Mouse (Mus musculus) cortical plate, adult 2 months (tissue): ENCODE results near the gene Nek8. TPM values are rescaled to one million over a fixed set of nuclear protein-coding genes. Genes with fewer than 3 reads are reported as not detected.

Source experiments
- H3K27ac ChIP-seq: fragments of 200-500 bp; 2 replicates; pipeline ENCODE4 v1.5.1; 2012; ENCODE audit warnings: low read length, control low read depth, inconsistent platforms; ENCODE audit not compliant: insufficient read depth
- H3K4me1 ChIP-seq: fragments of 200-500 bp; 2 replicates; pipeline ENCODE4 v1.6.1; 2011; ENCODE audit warnings: low read length; ENCODE audit not compliant: control insufficient read depth, insufficient read depth
- H3K4me3 ChIP-seq: fragments of 200-500 bp; 2 replicates; pipeline ENCODE4 v1.5.1; 2011; ENCODE audit warnings: mild to moderate bottlenecking, low read length, control low read depth; ENCODE audit not compliant: insufficient read depth
- CTCF ChIP-seq: fragments of 200-500 bp; IDR thresholded peaks from 2 replicates; pipeline ENCODE4 v1.5.1; 2011; ENCODE audit warnings: mild to moderate bottlenecking, control low read depth, low read length; ENCODE audit not compliant: insufficient read depth; ENCODE audit errors: extremely low read depth
- POLR2A ChIP-seq: fragments of 200-500 bp; IDR thresholded peaks from 2 replicates; pipeline ENCODE4 v1.6.1; 2011; ENCODE audit warnings: mild to moderate bottlenecking, low read length, control low read depth; ENCODE audit not compliant: insufficient read depth; ENCODE audit errors: extremely low read depth
- polyA plus RNA-seq: library from polyadenylated mRNA; depleted of rRNA; stranded (reverse); fragments of >200 nt; gene quantifications from 2 replicates; pipeline ENCODE4 v1.2.3, GENCODE M21; 2012

Nek8 gene
- polyA plus RNA-seq, 1 experiment: 6.2 TPM

GRCm38 (mm10) chr11:78177437-78177836 is 962 bp upstream of the Nek8 start:
- Histone ChIP-seq H3K27ac (no peak overlapping the region), H3K4me1 (0 out of 2 replicates have a peak, but pooled peaks cover 2% of the 10 kb centered on the region), H3K4me3 (peak overlapping the region; percentile 26; the same call in 1 of the 2 replicates)
- TF ChIP-seq POLR2A: no peak
- no peak for TF ChIP-seq CTCF

DNA sequence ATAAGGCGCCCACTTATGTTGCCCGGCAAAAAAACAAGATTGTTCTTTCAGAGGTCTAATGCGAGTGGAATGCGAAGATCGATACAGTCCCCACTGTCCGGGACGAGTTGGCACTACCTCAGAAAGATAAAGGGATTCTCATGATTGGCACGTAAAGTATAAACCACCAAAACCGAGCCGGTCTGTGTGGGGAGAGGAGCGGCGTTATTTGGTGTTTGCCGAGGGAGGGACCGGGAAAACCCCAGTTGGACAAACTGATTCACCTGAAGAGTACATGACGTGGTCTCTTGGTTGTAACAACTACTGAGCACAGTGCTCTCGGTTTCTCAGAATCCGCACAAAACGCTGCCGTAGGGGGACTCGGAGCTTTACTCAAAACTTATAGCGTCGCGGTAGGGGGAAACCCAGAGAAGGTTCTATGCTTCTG is 443 bp upstream of the Nek8 start:
- H3K4me3 ChIP-seq: peak overlapping the region; percentile 67
- TF ChIP-seq CTCF (no peak), POLR2A (no peak)
- 0 out of 2 replicates have a peak, but pooled peaks cover 2% of the 10 kb centered on the region for H3K4me1 ChIP-seq
- H3K27ac ChIP-seq: no peak overlapping the region

DNA sequence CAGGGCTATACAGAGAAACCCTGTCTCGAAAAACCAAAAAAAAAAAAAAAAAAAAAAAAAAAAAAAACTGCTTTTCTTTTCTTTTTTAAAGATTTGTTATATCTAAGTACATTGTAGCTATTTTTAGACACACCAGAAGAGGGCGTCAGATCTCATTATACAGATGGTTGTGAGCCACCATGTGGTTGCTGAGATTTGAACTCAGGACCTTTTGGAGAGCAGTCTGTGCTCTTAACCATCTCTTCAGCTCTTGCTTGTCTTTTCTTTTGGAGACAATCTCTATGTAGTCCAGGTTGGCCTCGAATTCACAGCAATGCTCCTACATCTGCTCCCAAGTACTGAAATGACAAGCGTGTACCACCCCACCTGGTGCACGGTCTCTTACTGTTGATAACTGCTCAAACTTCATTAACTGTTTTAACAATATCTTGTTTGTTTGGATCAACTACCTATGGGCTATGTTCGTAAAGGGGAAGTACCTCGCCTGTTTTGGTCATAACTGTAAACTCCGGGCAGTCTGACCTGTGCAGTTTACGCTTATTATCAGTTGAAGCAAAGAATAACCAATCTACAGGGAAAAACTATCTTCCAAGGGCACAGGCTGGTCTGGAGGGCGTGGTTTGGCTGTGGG is 589 bp downstream of the Nek8 start:
- H3K27ac ChIP-seq: no peak overlapping the region
- peak overlapping the region; percentile 67 for H3K4me3 ChIP-seq
- TF ChIP-seq CTCF (no peak), POLR2A (no peak)
- H3K4me1 ChIP-seq: 0 out of 2 replicates have a peak, but pooled peaks cover 2% of the 10 kb centered on the region

DNA sequence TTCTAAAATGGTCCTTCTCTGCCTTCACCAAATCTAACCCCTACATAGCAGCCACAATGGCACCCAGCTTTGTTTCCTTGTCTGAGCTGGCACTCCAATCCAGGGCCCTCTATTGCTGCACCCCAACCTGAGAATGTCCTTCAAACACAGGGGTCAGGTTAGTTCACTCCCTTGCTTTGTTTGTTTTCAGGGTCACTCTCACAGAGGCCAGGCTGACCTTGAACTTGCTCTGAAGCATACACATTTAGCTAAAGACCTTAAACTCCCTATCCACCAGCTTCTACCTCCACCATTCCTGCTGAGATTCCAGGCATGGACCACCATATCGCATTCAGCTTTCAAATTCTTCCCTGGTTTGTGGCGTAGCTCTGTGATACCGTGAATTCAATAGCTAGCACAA is 2.0 kb downstream of the Nek8 start:
- H3K4me1 ChIP-seq: 0 out of 2 replicates have a peak, but pooled peaks cover 2% of the 10 kb centered on the region

DNA sequence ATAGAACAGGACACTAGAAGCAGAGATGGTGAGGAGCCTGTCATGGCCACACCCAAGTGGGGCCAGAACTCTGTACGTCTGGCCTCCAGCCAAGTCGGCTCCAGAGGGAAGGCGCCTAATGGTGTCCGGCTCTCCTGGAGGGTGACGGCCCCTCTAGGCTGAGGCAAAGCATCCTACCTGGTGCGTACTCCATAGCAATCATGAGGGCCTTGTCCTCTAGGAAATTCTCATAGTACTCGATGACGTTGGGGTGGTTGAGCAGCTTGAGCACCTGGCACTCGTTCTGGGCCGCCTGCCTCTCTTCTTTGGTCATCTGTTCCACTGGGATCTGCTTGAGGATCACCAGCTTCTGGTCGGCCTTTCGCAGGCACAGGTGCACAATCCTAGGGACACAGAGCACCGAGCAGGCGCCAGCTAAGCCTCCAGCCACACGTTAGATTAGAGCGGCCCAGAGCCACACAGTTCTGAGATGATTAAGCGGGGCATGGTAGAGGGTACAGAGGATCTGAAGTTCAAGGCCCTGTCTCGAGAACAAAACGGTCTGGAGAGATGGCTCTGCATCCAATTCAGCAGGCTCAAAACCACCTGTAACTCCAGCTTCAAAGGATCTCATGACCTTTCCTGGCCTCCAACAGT is 3.6 kb downstream of the Nek8 start:
- H3K4me3 ChIP-seq: no peak overlapping the region
- TF ChIP-seq POLR2A (no peak), CTCF (no peak)
- H3K4me1 ChIP-seq: 0 out of 2 replicates have a peak, but pooled peaks cover 2% of the 10 kb centered on the region
- H3K27ac ChIP-seq: no peak overlapping the region

More for the DNA sequence above, 2.0 kb downstream of the Nek8 start:
- Histone ChIP-seq H3K4me3 (no peak overlapping the region), H3K27ac (no peak overlapping the region)
- no peak for TF ChIP-seq POLR2A
- no peak for TF ChIP-seq CTCF

GRCm38 (mm10) chr11:78172034-78172747 is 4.3 kb downstream of the Nek8 start:
- Histone ChIP-seq H3K4me3 (no peak overlapping the region), H3K4me1 (no peaks in the 10 kb centered on the region), H3K27ac (no peak overlapping the region)
- TF ChIP-seq CTCF (0 out of 2 replicates have a peak, but pooled peaks have one; percentile 6), POLR2A (no peak)

DNA sequence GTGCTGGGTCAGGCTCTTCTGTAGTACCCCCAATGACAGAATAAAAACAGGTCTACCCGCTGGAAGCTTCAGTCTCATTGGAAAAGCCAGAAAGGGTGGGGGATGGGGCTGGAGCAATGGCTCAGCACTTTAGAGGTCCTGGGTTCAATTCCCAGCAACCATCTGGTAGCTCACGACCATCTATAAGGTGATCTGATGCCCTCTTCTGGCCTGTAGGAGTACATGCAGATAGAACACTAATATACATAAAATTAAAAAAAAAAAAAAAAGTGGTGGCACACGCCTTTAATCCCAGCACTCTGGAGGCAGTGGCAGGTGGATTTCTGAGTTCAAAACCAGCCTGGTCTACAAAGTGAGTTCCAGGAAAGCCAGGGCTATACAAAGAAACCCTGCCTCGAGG is 5.1 kb downstream of the Nek8 start:
- Histone ChIP-seq H3K4me3 (no peak overlapping the region), H3K4me1 (no peaks in the 10 kb centered on the region), H3K27ac (no peak overlapping the region)
- TF ChIP-seq POLR2A (no peak), CTCF (no peak)

DNA sequence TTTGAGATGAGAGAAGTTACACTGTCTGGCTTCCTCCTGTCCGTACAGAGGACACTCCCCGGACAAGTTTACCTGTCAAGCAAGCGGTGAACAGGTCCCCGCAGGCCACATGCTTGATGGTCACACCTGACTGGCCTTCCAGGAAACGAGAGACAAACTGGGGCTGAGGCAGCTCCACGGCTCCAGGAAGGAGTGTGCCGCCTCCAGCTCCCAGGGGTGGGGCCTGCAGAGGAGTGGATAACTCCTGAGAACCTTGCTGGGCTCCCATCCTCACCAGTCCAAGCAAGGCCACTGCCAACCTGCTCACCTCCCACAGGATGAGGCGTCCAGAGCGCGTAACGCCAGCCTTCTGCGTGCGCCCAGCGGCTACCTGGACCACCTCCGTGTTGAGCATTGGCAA is 6.2 kb downstream of the Nek8 start:
- TF ChIP-seq CTCF: no peak
- TF ChIP-seq POLR2A: no peak
- Histone ChIP-seq H3K27ac (no peak overlapping the region), H3K4me3 (no peak overlapping the region), H3K4me1 (no peaks in the 10 kb centered on the region)

DNA sequence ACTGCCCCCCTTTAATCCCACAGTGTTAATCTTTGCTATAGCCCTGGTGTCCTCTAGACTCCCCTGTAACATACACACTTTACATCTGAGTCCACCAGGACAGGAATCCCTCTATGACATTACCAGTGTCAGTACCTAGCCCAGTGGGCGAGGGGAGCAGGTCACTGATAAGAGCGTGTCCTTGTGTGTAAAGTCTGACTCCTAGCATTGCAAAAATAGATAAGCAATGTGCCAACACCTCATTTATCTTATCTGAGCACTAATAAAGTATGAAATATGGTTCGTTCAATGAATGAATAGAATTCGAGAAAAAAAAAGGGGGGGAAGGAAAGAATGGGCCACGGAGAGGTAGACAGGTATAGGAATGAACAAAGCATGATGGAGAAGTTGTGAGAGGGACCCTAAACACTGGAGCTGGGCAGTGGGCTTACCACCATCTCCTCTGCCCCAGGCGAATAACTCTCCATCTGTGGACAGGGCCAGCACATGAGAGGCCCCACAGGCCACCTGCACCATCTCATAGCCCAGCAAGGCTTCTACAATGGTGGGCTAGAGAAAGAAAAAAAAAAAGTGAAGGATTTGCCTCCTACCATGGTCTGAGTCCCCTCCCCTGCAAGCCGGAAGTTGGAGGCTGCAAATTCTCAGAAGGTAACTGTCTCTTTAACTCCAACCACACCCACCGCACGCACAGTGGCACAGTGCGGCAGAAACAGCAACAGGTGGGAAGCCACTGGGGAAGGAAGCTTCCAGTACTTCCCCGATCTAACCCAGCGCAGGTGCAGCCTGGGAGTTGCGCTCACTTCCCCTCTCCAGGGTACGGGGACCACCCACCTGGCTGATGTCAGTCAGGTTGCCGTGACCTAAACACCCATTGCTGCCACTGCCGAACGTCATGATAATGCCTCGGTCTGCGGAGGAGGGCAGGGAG is 7.7 kb downstream of the Nek8 start:
- Histone ChIP-seq H3K4me1 (no peaks in the 10 kb centered on the region), H3K27ac (no peak overlapping the region), H3K4me3 (no peak overlapping the region)
- no peak for TF ChIP-seq CTCF
- no peak for TF ChIP-seq POLR2A
